Mouse (Mus musculus): ENCODE results near the gene Gm17018. TPM values are rescaled to one million over a fixed set of nuclear protein-coding genes. Genes with fewer than 3 reads are reported as not detected.

Gm17018 gene
- polyA plus RNA-seq, 1 experiment: 32.6 TPM

- H3K4me3 ChIP-seq (replicated peaks; ENCODE audit: control insufficient read depth, low read depth, low read length): no peak overlapping the region
- no peak overlapping the region for H3K27ac ChIP-seq (ENCODE audit: control insufficient read depth, insufficient read depth, low read depth, low read length, poor library complexity)
- WGBS: 83% methylated on average over 4 of the region's 4 CpGs
- TF ChIP-seq CTCF (IDR thresholded peaks at IDR 0.05; ENCODE audit: control insufficient read depth, insufficient read depth, low read length) (no peak), POLR2A (IDR thresholded peaks at IDR 0.05; ENCODE audit: borderline replicate concordance, control insufficient read depth, low read depth, low read length) (no peak)
- H3K4me1 ChIP-seq (ENCODE audit: control insufficient read depth, insufficient read depth, low read length): no peaks in the 10 kb centered on the region
These were observed 36.7 kb downstream of the Gm17018 start for GRCm38 (mm10) chr19:45597106-45597505.

GRCm38 (mm10) chr19:45602606-45603005 lies 42.2 kb downstream of the Gm17018 start:
- Histone ChIP-seq H3K4me3 (replicated peaks; ENCODE audit: control insufficient read depth, low read depth, low read length) (no peak overlapping the region), H3K4me1 (ENCODE audit: control insufficient read depth, insufficient read depth, low read length) (no peaks in the 10 kb centered on the region), H3K27ac (ENCODE audit: control insufficient read depth, insufficient read depth, low read depth, low read length, poor library complexity) (no peak overlapping the region)
- TF ChIP-seq CTCF (IDR thresholded peaks at IDR 0.05; ENCODE audit: control insufficient read depth, insufficient read depth, low read length) (no peak), POLR2A (IDR thresholded peaks at IDR 0.05; ENCODE audit: borderline replicate concordance, control insufficient read depth, low read depth, low read length) (no peak)
- WGBS: 59% methylated on average over 5 of the region's 5 CpGs

DNA sequence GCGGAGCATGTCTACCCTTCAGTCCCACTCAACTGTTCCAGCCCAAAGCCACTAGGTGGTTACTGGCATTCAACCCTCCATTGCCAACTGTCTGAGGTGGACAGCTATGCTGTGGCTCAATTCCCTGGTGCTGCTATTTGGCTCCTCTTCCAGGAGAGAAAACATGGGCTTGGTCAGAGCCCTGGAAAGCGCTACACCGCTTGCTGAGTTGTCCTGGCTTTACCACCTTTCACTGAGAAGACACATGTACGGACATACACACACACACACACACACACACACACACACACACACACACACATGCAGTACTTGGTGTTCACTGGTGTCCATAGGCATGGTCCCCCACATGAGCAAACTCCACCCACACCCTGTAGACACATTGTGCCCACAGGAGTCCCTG lies 46.3 kb downstream of the Gm17018 start:
- 85% methylated on average over 4 of the region's 4 CpGs for WGBS
- Histone ChIP-seq H3K4me1 (ENCODE audit: control insufficient read depth, insufficient read depth, low read length) (no peaks in the 10 kb centered on the region), H3K4me3 (replicated peaks; ENCODE audit: control insufficient read depth, low read depth, low read length) (no peak overlapping the region), H3K27ac (ENCODE audit: control insufficient read depth, insufficient read depth, low read depth, low read length, poor library complexity) (no peak overlapping the region)
- TF ChIP-seq CTCF (IDR thresholded peaks at IDR 0.05; ENCODE audit: control insufficient read depth, insufficient read depth, low read length): no peak
- no peak for TF ChIP-seq POLR2A (IDR thresholded peaks at IDR 0.05; ENCODE audit: borderline replicate concordance, control insufficient read depth, low read depth, low read length)

GRCm38 (mm10) chr19:45607479-45607878 lies 47.1 kb downstream of the Gm17018 start:
- Histone ChIP-seq H3K27ac (ENCODE audit: control insufficient read depth, insufficient read depth, low read depth, low read length, poor library complexity) (no peak overlapping the region), H3K4me1 (ENCODE audit: control insufficient read depth, insufficient read depth, low read length) (no peaks in the 10 kb centered on the region), H3K4me3 (replicated peaks; ENCODE audit: control insufficient read depth, low read depth, low read length) (no peak overlapping the region)
- TF ChIP-seq CTCF (IDR thresholded peaks at IDR 0.05; ENCODE audit: control insufficient read depth, insufficient read depth, low read length): no peak
- WGBS: 93% methylated on average over 7 of the region's 7 CpGs

DNA sequence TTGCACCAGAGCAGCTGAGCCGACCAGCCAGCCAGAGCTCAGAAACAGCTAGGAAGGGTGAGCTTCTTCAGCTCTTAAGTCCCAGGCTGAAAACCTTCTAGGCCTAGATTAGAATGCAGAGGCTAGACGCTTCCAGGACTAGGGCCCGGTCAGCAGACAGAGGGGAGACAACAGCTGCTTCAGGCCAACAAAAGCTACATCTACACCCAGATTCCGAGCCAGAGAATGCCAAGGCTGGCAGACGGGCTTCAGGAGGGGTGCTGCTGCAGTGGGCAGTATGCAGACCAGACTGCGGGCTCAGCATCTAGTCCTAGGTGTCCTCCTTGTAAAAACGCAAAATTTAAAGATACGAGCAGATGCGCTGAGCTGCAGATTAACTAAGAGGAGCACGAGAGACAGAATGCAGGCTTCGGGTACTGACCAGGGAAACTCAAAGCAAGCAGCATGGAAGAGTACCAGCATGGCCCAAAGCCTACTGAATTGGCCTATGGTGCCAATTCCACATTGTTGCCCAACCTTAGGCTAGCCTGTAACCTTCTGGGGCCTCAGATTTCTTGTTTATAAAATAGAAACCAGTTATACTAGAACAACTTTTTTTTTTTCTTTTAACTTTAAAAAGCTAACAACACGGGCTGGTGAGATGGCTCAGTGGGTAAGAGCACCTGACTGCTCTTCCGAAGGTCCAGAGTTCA lies 48.4 kb downstream of the Gm17018 start:
- Histone ChIP-seq H3K27ac (ENCODE audit: control insufficient read depth, insufficient read depth, low read depth, low read length, poor library complexity) (no peak overlapping the region), H3K4me1 (ENCODE audit: control insufficient read depth, insufficient read depth, low read length) (no peaks in the 10 kb centered on the region), H3K4me3 (replicated peaks; ENCODE audit: control insufficient read depth, low read depth, low read length) (no peak overlapping the region)
- TF ChIP-seq POLR2A (IDR thresholded peaks at IDR 0.05; ENCODE audit: borderline replicate concordance, control insufficient read depth, low read depth, low read length): no peak
- TF ChIP-seq CTCF (IDR thresholded peaks at IDR 0.05; ENCODE audit: control insufficient read depth, insufficient read depth, low read length): no peak
- 93% methylated on average over 13 of the region's 13 CpGs for WGBS

DNA sequence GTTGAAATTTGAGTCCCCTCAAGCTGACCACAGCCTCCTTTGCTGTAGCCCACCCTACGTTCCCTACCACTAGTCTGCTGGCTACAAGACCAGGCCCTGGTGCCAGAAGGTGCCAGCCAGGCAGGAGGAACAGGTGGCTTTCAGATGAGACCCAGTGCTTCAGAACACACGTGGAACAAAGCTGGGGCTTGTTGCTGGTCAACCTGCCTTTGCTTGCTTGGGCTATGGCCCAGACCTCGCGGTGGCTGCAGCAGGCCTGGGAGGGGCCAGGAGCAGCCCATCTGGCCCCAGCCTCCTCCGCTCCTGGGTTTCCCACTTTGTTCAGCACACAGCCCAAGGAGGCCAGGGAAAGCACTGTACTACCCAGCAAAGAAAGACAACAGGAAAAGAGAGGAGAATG lies 50.4 kb downstream of the Gm17018 start:
- no peak for TF ChIP-seq POLR2A (IDR thresholded peaks at IDR 0.05; ENCODE audit: borderline replicate concordance, control insufficient read depth, low read depth, low read length)
- no peak for TF ChIP-seq CTCF (IDR thresholded peaks at IDR 0.05; ENCODE audit: control insufficient read depth, insufficient read depth, low read length)
- Histone ChIP-seq H3K4me1 (ENCODE audit: control insufficient read depth, insufficient read depth, low read length) (no peaks in the 10 kb centered on the region), H3K27ac (ENCODE audit: control insufficient read depth, insufficient read depth, low read depth, low read length, poor library complexity) (no peak overlapping the region), H3K4me3 (replicated peaks; ENCODE audit: control insufficient read depth, low read depth, low read length) (no peak overlapping the region)
- WGBS: 82% methylated on average over 5 of the region's 5 CpGs

DNA sequence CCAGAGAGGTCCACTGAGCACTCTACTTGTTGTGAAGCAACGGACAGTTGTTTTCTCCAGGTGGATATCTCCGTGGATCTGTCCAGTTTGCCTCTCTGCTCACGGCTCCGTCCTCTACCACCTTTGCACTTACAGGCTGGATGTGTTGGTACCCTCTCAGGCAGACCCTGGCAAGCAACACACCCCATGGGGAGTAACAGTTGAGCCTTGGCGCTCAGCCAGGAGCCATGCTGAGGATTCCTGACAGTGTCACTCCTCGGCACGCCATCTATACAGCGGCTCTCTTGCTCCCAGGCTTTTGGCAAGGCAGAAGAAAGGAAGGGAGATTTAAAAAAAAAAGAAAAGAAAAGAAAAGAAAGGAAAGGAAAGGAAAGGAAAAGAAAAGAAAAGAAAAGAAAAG lies 54.0 kb downstream of the Gm17018 start:
- no peak for TF ChIP-seq CTCF (IDR thresholded peaks at IDR 0.05; ENCODE audit: control insufficient read depth, insufficient read depth, low read length)
- TF ChIP-seq POLR2A (IDR thresholded peaks at IDR 0.05; ENCODE audit: borderline replicate concordance, control insufficient read depth, low read depth, low read length): no peak
- 86% methylated on average over 8 of the region's 8 CpGs for WGBS
- H3K4me1 ChIP-seq (ENCODE audit: control insufficient read depth, insufficient read depth, low read length): no peaks in the 10 kb centered on the region
- H3K27ac ChIP-seq (ENCODE audit: control insufficient read depth, insufficient read depth, low read depth, low read length, poor library complexity): no peak overlapping the region
- H3K4me3 ChIP-seq (replicated peaks; ENCODE audit: control insufficient read depth, low read depth, low read length): no peak overlapping the region

GRCm38 (mm10) chr19:45614928-45615327 lies 54.5 kb downstream of the Gm17018 start:
- Histone ChIP-seq H3K4me1 (ENCODE audit: control insufficient read depth, insufficient read depth, low read length) (no peaks in the 10 kb centered on the region), H3K27ac (ENCODE audit: control insufficient read depth, insufficient read depth, low read depth, low read length, poor library complexity) (no peak overlapping the region)
- 74% methylated on average over 3 of the region's 3 CpGs for WGBS

More at GRCm38 (mm10) chr19:45614928-45615327, 54.5 kb downstream of the Gm17018 start:
- no peak overlapping the region for H3K4me3 ChIP-seq (replicated peaks; ENCODE audit: control insufficient read depth, low read depth, low read length)
- TF ChIP-seq CTCF (IDR thresholded peaks at IDR 0.05; ENCODE audit: control insufficient read depth, insufficient read depth, low read length): no peak
- no peak for TF ChIP-seq POLR2A (IDR thresholded peaks at IDR 0.05; ENCODE audit: borderline replicate concordance, control insufficient read depth, low read depth, low read length)

All from bone marrow, adult 2 months (tissue).